Mouse (Mus musculus) forebrain, postnatal 0 days (tissue): ENCODE measurements around the gene 2810408A11Rik. TPM values are rescaled to one million over a fixed set of nuclear protein-coding genes. Genes with fewer than 3 reads are reported as not detected.
A peak's percentile ranks its signal among the peaks of the same experiment; 100 is the strongest.

Experiments
- ATAC-seq: fragments of 200-750 bp; cut with Nextera tagmentation; 2 replicates; pipeline ENCODE4 v1.8.0; 2017; ENCODE audit warnings: mild to moderate bottlenecking, moderate library complexity
- DNase-seq: peaks from one replicate; pipeline ENCODE4 v3.0.0-alpha.2; 2015
- H3K27ac ChIP-seq: fragments of 300-500 bp; sonication (generic); 2 replicates; pipeline ENCODE4 v1.5.1; 2014; ENCODE audit warnings: low read depth, mild to moderate bottlenecking, antibody characterized with exemption, low read length, moderate library complexity, mixed read lengths
- H3K27me3 ChIP-seq: fragments of 300-500 bp; sonication (generic); 2 replicates; pipeline ENCODE4 v1.6.1; 2014; ENCODE audit warnings: mild to moderate bottlenecking, low read length, mixed read lengths; ENCODE audit not compliant: insufficient read depth
- H3K36me3 ChIP-seq: fragments of 300-500 bp; sonication (generic); 2 replicates; pipeline ENCODE4 v1.6.1; 2014; ENCODE audit warnings: mild to moderate bottlenecking, moderate library complexity; ENCODE audit not compliant: insufficient read depth
- H3K4me1 ChIP-seq: fragments of 300-500 bp; sonication (generic); 2 replicates; pipeline ENCODE4 v1.6.1; 2014; ENCODE audit warnings: antibody characterized with exemption; ENCODE audit not compliant: insufficient read depth
- H3K4me2 ChIP-seq: fragments of 300-500 bp; sonication (generic); 2 replicates; pipeline ENCODE4 v1.6.1; 2014; ENCODE audit warnings: low read depth, mild to moderate bottlenecking, moderate library complexity
- H3K4me3 ChIP-seq: fragments of 300-500 bp; sonication (generic); 2 replicates; pipeline ENCODE4 v1.5.1; 2014; ENCODE audit warnings: low read depth, low read length, mixed read lengths
- H3K9ac ChIP-seq: fragments of 300-500 bp; sonication (generic); 2 replicates; pipeline ENCODE4 v1.6.1; 2014; ENCODE audit warnings: mild to moderate bottlenecking
- H3K9me3 ChIP-seq: fragments of 300-500 bp; sonication (generic); 2 replicates; pipeline ENCODE4 v1.6.1; 2016; ENCODE audit warnings: low read length
- CTCF ChIP-seq: sonication (generic); IDR thresholded peaks from 2 replicates; pipeline ENCODE4 v1.5.1; 2016; ENCODE audit warnings: antibody characterized with exemption, control low read depth, low read depth
- WGBS: fragments of 180-500 bp; shearing (Covaris S2); extraction: QIAGEN DNeasy Blood & Tissue Kit; methylation state at CpG from one replicate; pipeline ENCODE4 v1.1.7; 2014; 5-methylcytosine and 5-hydroxymethylcytosine counted together
- polyA plus RNA-seq: library from polyadenylated mRNA; unstranded; fragments of >200 nt; fragmentation: Nextera tagmentation; extraction: Ambion mirVana; gene quantifications from 2 replicates; pipeline ENCODE4 v1.2.1, GENCODE M21; 2015
- total RNA-seq: library from RNA; depleted of rRNA; stranded (reverse); fragments of >200 nt; gene quantifications from 2 replicates; pipeline ENCODE4 v1.2.3, GENCODE M21; 2014

The 2810408A11Rik gene
- total and polyA plus RNA-seq, 2 experiments from 2014 or later = 10.5 to 11.4 TPM

DNA sequence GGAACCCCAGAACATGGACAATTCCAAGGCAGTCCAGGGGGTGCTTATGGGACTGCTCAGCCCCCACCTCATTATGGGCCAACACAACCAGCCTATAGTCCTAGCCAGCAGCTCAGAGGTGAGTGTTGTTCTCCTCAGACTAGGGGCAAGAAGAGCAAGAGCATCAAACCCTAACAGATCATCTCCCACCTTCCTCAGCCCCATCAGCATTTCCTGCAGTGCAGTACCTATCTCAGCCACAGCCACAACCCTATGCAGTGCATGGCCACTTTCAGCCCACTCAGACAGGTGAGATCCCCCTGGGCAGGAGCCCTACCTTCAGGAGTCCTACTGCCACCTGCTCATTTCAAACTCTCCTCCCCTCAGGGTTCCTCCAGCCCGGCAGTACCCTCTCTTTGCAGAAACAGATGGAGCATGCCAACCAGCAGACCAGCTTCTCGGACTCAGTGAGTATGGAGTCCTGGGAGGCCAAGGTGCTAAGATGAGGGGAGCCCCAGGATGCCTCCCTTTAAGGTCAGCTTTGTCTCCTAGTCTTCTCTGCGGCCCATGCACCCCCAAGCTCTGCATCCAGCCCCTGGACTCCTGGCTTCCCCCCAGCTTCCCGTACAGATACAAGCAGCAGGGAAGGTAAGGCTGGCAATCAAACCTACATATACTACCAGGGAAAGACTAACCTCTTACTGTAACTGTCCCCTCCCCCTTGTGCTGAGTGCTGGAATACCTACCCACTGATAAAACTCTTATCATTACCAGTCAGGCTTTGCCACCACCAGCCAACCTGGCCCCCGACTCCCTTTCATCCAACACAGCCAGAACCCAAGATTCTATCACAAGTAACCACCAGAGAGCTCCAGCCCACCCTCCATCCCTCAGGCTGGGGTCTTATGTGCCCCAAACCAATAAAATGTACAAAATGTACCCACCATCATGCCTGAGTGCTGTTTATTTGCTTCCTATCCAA lies 15.2 kb upstream of the 2810408A11Rik start:
- no peak for DNase-seq
- peaks cover 12% of the 10 kb centered on the region for H3K4me1 ChIP-seq
- ATAC-seq = no peak
- peak; percentile 37 for TF ChIP-seq CTCF
- H3K36me3 ChIP-seq = peaks cover 71% of the 10 kb centered on the region
- H3K9ac ChIP-seq = no peak overlapping the region
- no peaks in the 10 kb centered on the region for H3K27me3 ChIP-seq
- no peak overlapping the region for H3K27ac ChIP-seq
- no peaks in the 10 kb centered on the region for H3K9me3 ChIP-seq
- H3K4me3 ChIP-seq = no peak overlapping the region
- 72% methylated on average over 5 of the region's 5 CpGs for WGBS
- no peak overlapping the region for H3K4me2 ChIP-seq

DNA sequence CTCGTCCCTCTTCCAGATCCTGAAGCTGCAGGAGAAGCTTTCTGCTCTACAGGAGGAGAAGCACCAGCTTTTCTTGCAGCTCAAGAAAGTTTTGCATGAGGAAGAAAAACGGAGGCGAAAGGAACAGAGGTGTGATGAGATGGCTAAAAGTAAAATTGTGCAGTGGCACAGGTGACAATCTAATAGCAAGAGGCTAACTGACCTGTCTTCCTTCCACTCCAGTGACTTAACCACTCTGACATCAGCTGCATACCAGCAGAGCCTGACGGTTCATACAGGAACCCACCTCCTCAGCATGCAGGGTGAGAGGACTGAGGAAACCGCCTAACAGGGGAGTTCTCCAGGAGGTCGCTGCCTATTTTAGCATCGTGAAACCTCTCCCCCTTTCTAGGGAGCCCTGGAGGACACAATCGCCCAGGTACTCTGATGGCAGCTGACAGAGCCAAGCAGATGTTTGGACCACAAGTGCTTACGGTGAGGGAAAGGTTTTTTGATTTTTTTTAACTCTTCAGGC lies 14.2 kb upstream of the 2810408A11Rik start:
- ATAC-seq (no peak), DNase-seq (no peak)
- H3K9me3 ChIP-seq = no peaks in the 10 kb centered on the region
- no peak for TF ChIP-seq CTCF
- no peaks in the 10 kb centered on the region for H3K27me3 ChIP-seq
- peaks cover 81% of the 10 kb centered on the region for H3K36me3 ChIP-seq
- peak overlapping the region; percentile 99 for H3K4me2 ChIP-seq
- no peak overlapping the region for H3K4me3 ChIP-seq
- 43% methylated on average over 9 of the region's 9 CpGs for WGBS
- no peak overlapping the region for H3K27ac ChIP-seq
- H3K4me1 ChIP-seq = peaks cover 12% of the 10 kb centered on the region
- no peak overlapping the region for H3K9ac ChIP-seq

DNA sequence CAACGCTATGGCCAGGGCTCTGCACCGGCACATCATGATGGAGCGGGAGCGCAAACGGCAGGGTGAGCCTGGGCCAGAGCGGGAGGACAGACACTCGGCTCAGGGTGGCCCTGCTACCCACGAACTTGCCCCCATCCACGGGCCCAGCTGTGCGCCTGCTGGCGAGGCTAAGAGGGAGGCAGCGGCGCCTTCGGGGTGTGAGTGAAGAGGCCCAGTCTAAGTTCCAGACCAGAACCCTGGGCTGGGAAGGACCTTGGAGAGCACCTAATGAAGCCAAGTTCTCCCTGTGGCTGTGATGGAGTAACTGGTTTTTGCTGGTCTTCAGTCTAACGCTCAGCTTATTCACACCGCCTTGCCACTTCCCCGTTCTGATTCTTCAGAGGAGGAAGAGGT lies 13.6 kb upstream of the 2810408A11Rik start:
- no peaks in the 10 kb centered on the region for H3K9me3 ChIP-seq
- no peaks in the 10 kb centered on the region for H3K27me3 ChIP-seq
- ATAC-seq = no peak
- peak overlapping the region; percentile 88 for H3K27ac ChIP-seq
- H3K4me1 ChIP-seq = peaks cover 7% of the 10 kb centered on the region
- H3K9ac ChIP-seq = peak overlapping the region; percentile 86
- DNase-seq = no peak
- peak overlapping the region; percentile 99 for H3K4me2 ChIP-seq
- peak overlapping the region; percentile 72 for H3K4me3 ChIP-seq
- no peak for TF ChIP-seq CTCF
- peaks cover 87% of the 10 kb centered on the region for H3K36me3 ChIP-seq
- WGBS = 2% methylated on average over 17 of the region's 17 CpGs

DNA sequence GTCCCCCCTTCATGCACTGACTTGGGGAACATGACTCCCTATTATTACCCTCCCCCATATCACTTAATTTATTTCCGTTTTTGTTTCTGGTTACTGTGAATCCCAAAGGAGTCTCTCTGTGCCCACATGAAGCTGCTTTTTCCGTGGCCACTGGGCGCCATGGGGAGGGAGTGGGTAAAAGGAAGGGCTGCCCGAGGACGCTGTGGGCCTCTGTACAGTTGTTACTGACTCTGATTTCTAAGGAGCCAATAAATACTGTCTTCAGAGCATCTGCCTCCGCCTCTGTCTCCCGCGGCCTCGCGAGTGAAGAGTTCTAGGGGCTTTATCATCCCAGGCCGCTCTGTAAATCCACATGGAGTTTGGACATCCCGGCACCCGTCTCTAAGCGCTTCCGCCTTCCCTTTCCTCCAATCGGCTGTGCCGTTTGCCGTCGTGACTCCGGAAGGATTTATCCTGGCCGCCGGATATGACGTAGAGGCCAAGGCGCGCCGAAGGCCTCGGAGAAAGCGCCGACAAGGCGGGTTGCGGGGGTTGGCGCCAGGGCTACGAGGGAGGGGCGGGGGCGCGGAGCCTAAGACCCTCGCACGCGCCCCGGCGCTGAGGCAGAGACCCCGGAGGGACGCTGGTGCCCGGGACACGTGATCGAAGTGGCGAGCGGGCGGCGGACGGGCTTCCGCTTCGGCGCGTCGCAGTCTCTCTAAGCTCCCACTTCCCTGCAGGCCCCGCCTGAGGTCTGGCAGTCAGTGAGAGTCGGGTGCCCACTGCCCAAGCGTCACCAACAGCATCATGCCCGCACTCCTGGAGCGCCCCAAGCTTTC lies 13.0 kb upstream of the 2810408A11Rik start, which contains the start of gene Gps2:
Gene Gps2, plus strand, starts transcription at position 335 of the 818 bp plus-strand sequence.
- WGBS = 2% methylated on average over 51 of the region's 61 CpGs
- Histone ChIP-seq H3K4me2 (peak within 1 kb of the TSS; percentile 99), H3K36me3 (peaks cover 87% of the 10 kb centered on the region), H3K27ac (peak within 1 kb of the TSS; percentile 88), H3K4me3 (peak within 1 kb of the TSS; percentile 72), H3K9me3 (no peaks in the 10 kb centered on the region), H3K27me3 (no peaks in the 10 kb centered on the region), H3K9ac (peak within 1 kb of the TSS; percentile 86), H3K4me1 (peaks cover 5% of the 10 kb centered on the region; the same call in 1 of the 2 replicates)
- no peak for TF ChIP-seq CTCF
- peak; percentile 97 for DNase-seq
- ATAC-seq = peak; percentile 97

DNA sequence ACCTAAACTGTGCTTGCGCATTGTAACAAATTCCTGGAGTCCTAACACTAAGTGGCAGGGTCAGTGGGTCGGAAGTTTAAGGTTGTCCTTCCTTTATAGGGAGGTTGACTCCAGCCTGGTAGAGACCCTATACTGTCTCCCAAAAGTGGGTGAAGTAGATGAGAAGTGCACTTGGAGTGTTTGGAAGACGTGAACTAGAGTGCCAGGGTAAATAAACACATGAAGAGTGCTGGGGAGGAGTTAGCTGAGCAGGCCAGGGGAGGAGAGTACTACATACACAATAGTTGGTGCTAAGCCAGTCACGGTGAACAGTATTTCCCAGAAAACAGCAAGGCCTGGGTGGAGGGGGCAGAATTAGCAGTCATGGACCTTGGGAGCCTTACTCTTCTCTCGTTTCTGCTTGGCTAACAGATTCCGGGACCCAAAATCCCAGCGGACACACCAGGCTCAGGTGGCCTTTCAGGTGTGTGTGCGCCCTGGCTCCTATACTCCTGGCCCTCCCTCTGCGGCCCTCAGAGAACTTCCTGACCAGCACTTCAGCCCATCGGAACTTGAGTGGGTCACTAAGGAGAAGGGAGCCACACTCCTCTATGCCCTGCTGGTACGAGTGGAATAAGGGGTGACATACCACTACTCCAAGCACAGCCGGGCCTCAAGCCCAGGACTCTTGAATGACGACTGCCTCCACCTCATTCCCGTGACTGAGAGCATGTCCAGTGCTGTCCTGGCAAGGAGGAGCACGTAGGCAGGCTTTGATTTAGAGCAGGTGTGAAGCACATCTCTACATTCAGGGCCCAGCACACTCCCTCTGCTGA lies 12.1 kb upstream of the 2810408A11Rik start:
- Histone ChIP-seq H3K27ac (no peak overlapping the region), H3K9ac (no peak overlapping the region), H3K27me3 (no peaks in the 10 kb centered on the region), H3K4me2 (peak overlapping the region; percentile 99), H3K36me3 (peaks cover 88% of the 10 kb centered on the region), H3K4me3 (peak overlapping the region; percentile 72), H3K9me3 (no peaks in the 10 kb centered on the region), H3K4me1 (peaks cover 5% of the 10 kb centered on the region; the same call in 1 of the 2 replicates)
- WGBS = 80% methylated on average over 15 of the region's 15 CpGs
- DNase-seq = peak; percentile 5
- no peak for TF ChIP-seq CTCF
- no peak for ATAC-seq

DNA sequence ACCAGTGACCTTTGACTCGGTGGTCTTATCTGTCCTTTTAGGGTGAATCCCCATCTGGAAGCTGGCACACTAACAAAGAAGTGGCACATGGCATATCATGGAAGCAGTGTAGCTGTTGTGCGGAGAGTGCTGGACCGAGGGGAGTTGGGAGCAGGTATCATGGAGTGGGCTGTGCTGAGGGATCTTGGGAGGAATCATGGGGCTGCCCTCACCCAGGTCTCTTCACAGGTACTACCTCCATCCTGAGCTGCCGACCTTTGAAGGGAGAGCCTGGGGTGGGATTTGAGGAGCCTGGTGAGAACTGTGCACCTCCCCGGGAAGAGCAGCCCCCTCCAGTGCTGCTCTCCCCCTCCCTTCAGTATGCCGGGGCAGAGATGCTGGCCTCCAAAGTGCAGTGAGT lies 10.9 kb upstream of the 2810408A11Rik start:
- Histone ChIP-seq H3K27me3 (no peaks in the 10 kb centered on the region), H3K4me1 (peaks cover 5% of the 10 kb centered on the region; the same call in 1 of the 2 replicates), H3K36me3 (peaks cover 89% of the 10 kb centered on the region), H3K9me3 (no peaks in the 10 kb centered on the region), H3K9ac (no peak overlapping the region), H3K4me3 (no peak overlapping the region), H3K4me2 (no peak overlapping the region), H3K27ac (no peak overlapping the region)
- no peak for TF ChIP-seq CTCF
- DNase-seq = no peak
- ATAC-seq = no peak
- 89% methylated on average over 6 of the region's 6 CpGs for WGBS
